Mouse (Mus musculus) thymus, postnatal 14 days (tissue): ENCODE results near the gene Ifi27l2a.

Experiments
- DNase-seq: peaks from one replicate; pipeline ENCODE4 v3.0.0; 2021

Gene Ifi27l2a

DNA sequence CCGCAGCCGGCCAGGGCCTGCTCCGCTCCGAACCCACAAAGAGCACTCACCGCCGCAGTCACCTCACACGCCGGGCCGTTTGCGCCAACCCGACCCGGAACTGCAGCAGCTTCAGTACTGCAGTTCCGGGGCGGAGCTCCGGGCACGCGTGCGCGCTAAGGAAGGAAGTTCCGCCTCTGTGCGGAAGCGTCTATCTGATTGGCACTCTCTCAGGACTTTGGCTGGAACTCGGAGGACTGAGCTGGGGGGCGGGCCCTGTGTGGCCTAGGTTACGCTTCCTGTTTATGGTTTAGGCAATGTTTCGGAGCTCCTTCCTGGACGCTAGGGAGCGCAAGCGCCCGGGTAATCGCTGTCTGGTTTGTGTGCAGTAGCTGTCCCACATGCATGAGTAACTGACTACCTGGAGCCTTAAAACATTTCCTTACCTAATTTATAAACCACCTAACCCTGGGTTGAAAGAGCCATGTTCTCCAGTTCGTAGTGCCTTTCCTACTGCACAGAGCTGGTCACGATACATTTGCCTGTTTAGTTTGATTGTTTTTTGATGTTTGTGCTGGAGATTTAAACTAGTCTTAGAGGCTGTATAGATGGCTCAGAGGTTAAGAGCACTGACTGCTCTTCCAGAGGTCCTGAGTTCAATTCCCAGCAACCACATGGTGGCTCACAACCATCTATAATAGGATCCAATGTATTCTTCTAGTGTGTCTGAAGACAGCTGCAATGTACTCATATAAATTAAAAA is 17.6 kb downstream of the Ifi27l2a start, which contains the start of gene Ddx24:
Ddx24 (minus strand) TSS at position 102 of the 742 bp plus-strand sequence.
- DNase-seq = peak; percentile 98

DNA sequence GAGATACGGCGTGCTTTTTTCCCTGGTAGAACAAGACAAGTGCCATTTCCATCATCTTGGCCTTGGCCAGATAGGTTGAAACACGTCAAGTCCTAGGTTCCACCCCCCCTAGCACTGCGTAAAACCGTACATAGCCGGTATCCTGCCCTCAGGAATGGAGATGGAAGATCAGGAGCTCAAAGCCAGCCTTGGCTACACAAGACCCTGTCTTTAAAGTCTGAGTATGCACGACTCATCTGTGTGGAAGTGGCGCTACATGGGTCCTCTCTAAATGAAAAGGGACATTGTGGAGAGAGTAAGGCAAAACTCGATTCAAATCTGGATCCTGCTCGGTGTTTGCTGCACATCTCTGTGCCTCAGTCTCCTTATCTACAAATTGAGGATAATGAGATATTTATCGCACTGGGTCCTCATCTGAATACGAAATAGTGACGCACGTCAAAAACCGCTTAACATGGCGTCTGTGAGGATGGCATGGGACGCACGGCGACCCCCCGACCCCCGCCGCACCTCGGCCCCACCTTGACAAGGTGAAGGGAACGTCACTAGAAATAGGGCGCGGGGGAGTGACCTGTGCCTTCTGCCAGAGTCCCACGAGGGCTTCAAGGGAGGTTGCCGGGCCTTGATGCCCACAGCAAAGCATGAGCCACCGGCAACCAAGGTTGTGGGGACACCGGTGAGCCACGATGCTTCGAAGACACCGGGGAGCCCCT is 18.3 kb downstream of the Ifi27l2a start:
- DNase-seq = no peak

DNA sequence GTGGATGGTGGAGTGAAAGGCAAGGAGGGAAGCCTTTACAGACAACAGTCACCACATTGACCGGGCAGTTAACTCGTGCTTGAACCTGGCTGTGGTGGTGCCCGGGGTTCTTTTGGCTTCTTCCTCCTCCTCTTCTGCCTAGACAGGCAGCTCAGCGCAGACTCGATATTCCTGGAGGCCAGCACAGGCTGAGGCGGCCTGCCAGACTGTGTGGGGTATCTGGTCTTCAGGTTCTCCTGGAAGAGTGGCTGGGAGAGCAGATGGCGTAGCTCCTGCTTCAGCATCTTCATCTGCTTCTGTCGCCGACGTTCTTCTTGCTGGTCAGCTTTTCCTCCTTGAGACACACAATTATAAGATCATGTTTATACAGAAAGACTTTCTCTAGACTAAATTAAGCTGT is 35.3 kb downstream of the Ifi27l2a start:
- DNase-seq = no peak

DNA sequence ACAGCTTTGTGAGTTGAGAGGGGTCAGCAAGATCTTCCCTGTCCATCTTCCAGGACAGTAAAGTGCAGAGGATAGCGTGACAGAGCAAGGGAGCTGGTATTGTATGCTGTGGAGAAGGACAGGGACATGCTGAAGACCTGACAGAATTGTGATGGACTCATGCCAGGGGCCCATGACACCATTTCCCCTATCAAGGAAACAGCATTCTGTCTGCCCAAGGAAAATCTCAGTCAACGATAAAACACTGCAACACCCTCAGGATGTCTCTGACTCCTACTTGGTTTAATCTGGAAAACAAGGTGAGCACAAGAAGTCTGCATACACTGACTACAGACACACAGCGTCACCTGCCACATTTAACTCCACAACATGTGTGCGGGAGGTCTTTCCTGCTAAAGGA is 35.8 kb downstream of the Ifi27l2a start, which contains the start of gene 9330161L09Rik:
9330161L09Rik (minus strand) TSS at position 101 of the 400 bp plus-strand sequence.
- DNase-seq = no peak

DNA sequence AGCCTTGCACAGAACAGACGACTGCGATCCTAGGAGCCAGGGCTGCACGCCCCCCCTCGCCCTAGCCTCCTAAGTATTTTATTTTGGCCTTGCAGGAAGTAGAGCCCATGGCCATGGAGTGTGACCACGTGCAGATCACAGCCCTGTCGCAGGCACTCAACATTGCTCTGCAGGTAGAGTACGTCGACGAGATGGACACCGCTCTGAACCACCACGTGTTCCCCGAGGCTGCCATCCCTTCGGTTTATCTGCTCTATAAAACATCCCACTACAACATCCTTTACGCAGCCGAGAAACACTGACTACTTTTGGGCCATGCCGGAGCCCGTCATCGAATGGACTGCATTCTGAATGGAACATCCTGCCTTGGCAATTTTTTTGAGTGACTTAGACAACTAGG is 39.3 kb downstream of the Ifi27l2a start:
- DNase-seq = no peak

DNA sequence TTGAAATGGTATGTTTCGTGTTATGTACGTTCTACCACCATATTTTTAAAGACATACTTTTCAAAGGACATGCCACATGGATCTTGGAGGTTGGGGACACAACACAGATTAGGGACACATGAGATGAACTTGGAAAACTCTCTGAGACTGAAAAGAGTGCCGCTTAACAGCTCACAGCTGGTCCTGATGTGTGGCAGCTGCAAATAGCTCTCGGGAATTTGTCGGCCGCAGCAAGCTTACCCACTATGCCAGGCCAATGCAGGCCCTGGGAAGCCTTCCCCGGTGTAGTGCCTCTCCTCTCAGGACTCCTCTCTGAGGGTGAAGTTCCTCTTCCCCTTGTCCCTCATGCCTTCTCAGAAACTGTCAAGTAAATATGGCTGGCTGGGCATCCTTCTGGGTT is 46.7 kb downstream of the Ifi27l2a start:
- no peak for DNase-seq

DNA sequence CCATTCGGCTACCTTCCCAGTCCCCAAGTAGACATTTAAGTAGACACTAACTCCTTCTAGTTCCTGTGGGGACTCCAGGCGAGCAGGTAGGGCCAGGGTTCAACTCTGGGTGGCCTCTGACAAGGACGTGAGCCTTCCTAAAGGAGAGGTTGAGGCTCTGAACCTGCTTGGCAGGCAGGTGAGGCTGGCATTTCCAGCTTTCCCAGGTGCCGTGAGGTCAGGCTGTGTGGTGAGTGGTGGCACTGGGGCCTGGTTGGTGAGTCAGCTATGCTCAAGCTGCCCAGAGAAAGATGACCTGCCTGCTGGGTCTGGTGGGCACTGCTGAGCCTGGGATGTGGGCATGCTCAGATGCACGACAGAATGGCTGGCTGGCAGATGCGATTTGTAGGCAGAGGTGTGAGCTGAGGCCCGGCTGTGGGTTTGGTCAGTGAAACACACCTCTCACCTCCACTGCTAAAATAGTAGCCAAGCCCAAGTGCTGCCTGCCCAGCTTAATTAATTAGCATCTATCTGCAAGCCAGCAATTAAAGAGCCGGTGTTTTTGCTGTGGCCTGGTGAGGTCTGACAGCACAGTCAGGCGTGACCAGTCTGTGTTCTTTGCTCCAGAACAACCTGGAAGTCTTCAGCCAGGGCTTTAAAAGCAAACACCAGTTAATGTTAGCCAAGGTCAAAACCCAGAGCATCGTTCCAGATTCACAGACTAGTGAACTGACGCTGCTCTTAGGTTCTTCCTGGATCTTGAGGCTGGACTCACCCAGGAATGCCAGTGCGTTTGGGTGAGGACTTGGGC is 47.8 kb downstream of the Ifi27l2a start:
- no peak for DNase-seq

DNA sequence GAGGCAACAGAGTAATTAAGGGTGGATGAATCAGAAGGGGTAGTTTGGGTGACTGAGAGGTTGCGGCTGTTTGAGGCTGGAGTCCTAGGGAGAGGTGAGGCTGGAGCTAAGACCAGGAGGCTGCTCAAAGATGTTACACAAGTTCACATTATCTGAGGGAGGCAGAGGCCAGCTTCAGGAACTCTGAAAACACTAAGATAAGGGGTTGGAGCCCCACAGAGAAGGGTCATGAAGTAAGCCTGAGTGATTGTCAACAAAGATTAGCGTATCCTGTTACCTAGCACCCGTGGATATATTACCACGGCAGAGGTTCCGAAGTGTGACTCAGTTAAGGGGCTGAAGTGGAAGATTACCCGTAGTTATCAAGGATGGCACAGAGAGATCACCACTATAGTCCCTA is 50.0 kb downstream of the Ifi27l2a start:
- no peak for DNase-seq
